Mouse (Mus musculus) ES-Bruce4 (cell line): Measurements from ENCODE around the gene Ndufaf2.

ENCODE experiments used
- CTCF ChIP-seq: IDR thresholded peaks from one replicate; pipeline ENCODE4 v1.8.1; 2011; ENCODE audit warnings: low read depth, low read length
- EP300 ChIP-seq: IDR thresholded peaks from 2 replicates; pipeline ENCODE4 v1.6.1; 2011; ENCODE audit warnings: low read depth, low read length; ENCODE audit not compliant: insufficient read depth
- POLR2A ChIP-seq: IDR thresholded peaks from one replicate; pipeline ENCODE4 v1.8.1; 2011; ENCODE audit warnings: low read length; ENCODE audit not compliant: insufficient read depth

- no peak for TF ChIP-seq CTCF
- TF ChIP-seq EP300: peak; percentile 86
- TF ChIP-seq POLR2A: no peak
These were observed 203.8 kb downstream of the Ndufaf2 start for GRCm38 (mm10) chr13:107954445-107955261.
